Mouse (Mus musculus) liver, embryonic 11.5 days (tissue): ENCODE data around the gene Siglecg. TPM values are rescaled to one million over a fixed set of nuclear protein-coding genes. Genes with fewer than 3 reads are reported as not detected.

Source experiments
- ATAC-seq: fragments of 200-750 bp; cut with Nextera tagmentation; replicated peaks from 2 replicates; pipeline ENCODE4 v1.8.0; 2017; ENCODE audit warnings: moderate number of reproducible peaks, mild to moderate bottlenecking, moderate TSS enrichment, moderate library complexity; ENCODE audit not compliant: low FRiP score
- DNase-seq: peaks from one replicate; pipeline ENCODE4 v3.0.0-alpha.2; 2017; ENCODE audit warnings: low spot score
- H3K27ac ChIP-seq: fragments of 300-500 bp; sonication (generic); 2 replicates; pipeline ENCODE4 v1.5.1; 2014; ENCODE audit warnings: mild to moderate bottlenecking, low read depth, low read length, control low read depth
- H3K27me3 ChIP-seq: fragments of 300-500 bp; sonication (generic); replicated peaks from 2 replicates; pipeline ENCODE4 v1.6.1; 2014; ENCODE audit warnings: low read length, mixed read lengths; ENCODE audit not compliant: control insufficient read depth, insufficient read depth
- H3K36me3 ChIP-seq: fragments of 300-500 bp; sonication (generic); 2 replicates; pipeline ENCODE4 v1.6.1; 2014; ENCODE audit warnings: mild to moderate bottlenecking, low read length, moderate library complexity, mixed read lengths; ENCODE audit not compliant: control insufficient read depth, insufficient read depth
- H3K4me1 ChIP-seq: fragments of 300-500 bp; sonication (generic); replicated peaks from 2 replicates; pipeline ENCODE4 v1.6.1; 2014; ENCODE audit warnings: low read length, mixed read lengths; ENCODE audit not compliant: control insufficient read depth, insufficient read depth
- H3K4me2 ChIP-seq: fragments of 300-500 bp; sonication (generic); 2 replicates; pipeline ENCODE4 v1.6.1; 2014; ENCODE audit warnings: mild to moderate bottlenecking, control low read depth, moderate library complexity
- H3K4me3 ChIP-seq: fragments of 300-500 bp; sonication (generic); 2 replicates; pipeline ENCODE4 v1.5.1; 2014; ENCODE audit warnings: low read depth, low read length, control low read depth
- H3K9ac ChIP-seq: fragments of 300-500 bp; sonication (generic); 2 replicates; pipeline ENCODE4 v1.6.1; 2014; ENCODE audit warnings: low read depth, low read length, control low read depth
- H3K9me3 ChIP-seq: fragments of 300-500 bp; sonication (generic); 2 replicates; pipeline ENCODE4 v1.6.1; 2016; ENCODE audit warnings: low read length, inconsistent platforms, mixed read lengths; ENCODE audit not compliant: control insufficient read depth
- WGBS: fragments of 180-500 bp; shearing (Covaris S2); extraction: QIAGEN DNeasy Blood & Tissue Kit; methylation state at CpG from one replicate; pipeline ENCODE4 v1.1.7; 2014; 5-methylcytosine and 5-hydroxymethylcytosine counted together
- polyA plus RNA-seq: library from polyadenylated mRNA; unstranded; fragments of >200 nt; fragmentation: Nextera tagmentation; extraction: Ambion mirVana; gene quantifications from 2 replicates; pipeline ENCODE4 v1.2.1, GENCODE M21; 2014

The Siglecg gene
- polyA plus RNA-seq = 0.34 and 0.47 TPM in 2 replicates

DNA sequence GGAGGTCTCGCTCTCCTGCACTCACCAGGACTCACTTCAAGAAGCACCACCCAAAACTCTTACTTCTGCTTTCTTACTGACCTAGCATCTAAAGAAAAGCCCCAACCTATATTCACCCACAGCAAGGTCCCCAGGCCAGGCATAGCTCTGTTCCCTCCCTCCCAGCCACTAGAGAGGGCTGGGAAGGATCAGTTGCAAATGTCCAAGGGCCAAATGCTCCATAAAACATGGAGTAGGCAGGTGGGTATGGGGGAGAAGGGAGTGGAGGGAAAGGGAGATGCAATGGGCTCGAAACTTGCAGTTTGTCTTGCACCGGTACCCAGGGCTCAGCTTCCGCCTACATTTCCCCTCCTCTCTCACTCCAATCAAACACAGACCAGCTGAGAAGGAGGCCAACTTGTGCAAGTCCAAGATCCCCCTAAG lies at the start of gene Siglecg:
Siglecg (plus strand) TSS at position 74 of the 423 bp plus-strand sequence.
- DNase-seq = no peak
- Histone ChIP-seq H3K27ac (no peak within 1 kb of the TSS), H3K9ac (no peak within 1 kb of the TSS), H3K9me3 (no peaks in the 10 kb centered on the region), H3K27me3 (no peaks in the 10 kb centered on the region), H3K4me3 (no peak within 1 kb of the TSS), H3K4me2 (no peak within 1 kb of the TSS), H3K4me1 (no peaks in the 10 kb centered on the region), H3K36me3 (no peaks in the 10 kb centered on the region)
- no peak for ATAC-seq
- WGBS = 71% methylated on average over 4 of the region's 4 CpGs

DNA sequence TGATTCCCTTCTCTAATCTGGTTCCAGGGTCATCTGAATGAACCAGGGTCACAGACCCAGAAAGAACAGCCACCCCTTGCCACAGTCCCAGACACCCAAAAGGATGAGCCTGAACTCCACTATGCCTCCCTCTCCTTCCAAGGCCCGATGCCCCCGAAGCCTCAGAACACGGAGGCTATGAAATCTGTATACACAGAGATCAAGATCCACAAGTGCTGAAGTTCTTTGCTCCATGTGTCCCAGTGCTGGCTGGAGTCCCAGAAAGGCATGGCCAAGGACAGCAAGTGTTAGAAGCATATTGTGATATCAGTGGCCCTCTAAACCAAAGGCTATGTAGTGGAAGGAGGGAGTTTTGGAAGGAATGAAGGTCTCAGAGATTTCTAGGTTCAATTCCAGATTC lies 49.4 kb upstream of the Siglecg start:
- H3K27ac ChIP-seq = no peak overlapping the region
- H3K4me1 ChIP-seq = peaks cover 10% of the 10 kb centered on the region
- no peaks in the 10 kb centered on the region for H3K9me3 ChIP-seq
- H3K4me2 ChIP-seq = no peak overlapping the region
- H3K36me3 ChIP-seq = no peaks in the 10 kb centered on the region
- 88% methylated on average over 3 of the region's 3 CpGs for WGBS
- no peaks in the 10 kb centered on the region for H3K27me3 ChIP-seq
- no peak overlapping the region for H3K9ac ChIP-seq
- DNase-seq = no peak
- H3K4me3 ChIP-seq = no peak overlapping the region
- no peak for ATAC-seq

DNA sequence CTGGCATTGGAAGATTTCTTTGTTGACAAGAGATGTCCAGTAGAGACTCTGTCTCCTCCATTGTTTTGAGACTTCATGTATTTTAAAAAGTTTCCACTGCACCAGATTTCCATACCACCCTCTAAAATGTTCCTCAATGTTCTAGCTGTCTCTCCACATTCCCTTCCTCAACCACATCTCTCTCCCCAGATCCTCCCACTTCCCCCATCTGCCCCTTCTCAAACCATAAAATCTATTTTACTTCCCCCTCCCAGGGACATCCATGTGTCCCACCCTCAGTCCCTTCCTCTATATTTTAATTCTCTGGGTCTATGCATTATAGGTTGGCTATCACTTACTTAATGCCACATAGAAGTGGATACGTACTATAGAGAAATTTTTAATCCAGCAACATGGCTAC lies 46.6 kb upstream of the Siglecg start:
- Histone ChIP-seq H3K4me2 (no peak overlapping the region), H3K9ac (no peak overlapping the region), H3K9me3 (no peaks in the 10 kb centered on the region), H3K4me1 (no peaks in the 10 kb centered on the region), H3K27me3 (no peaks in the 10 kb centered on the region), H3K27ac (no peak overlapping the region), H3K36me3 (no peaks in the 10 kb centered on the region), H3K4me3 (no peak overlapping the region)
- ATAC-seq (no peak), DNase-seq (no peak)
- WGBS = 90% methylated on average over 1 of the region's 1 CpGs

GRCm38 (mm10) chr7:43362021-43362420 lies 46.0 kb upstream of the Siglecg start:
- WGBS = 67% methylated on average over 4 of the region's 4 CpGs
- Histone ChIP-seq H3K9ac (no peak overlapping the region), H3K4me2 (no peak overlapping the region), H3K36me3 (no peaks in the 10 kb centered on the region), H3K4me1 (no peaks in the 10 kb centered on the region), H3K27me3 (no peaks in the 10 kb centered on the region), H3K4me3 (no peak overlapping the region), H3K9me3 (no peaks in the 10 kb centered on the region), H3K27ac (no peak overlapping the region)
- DNase-seq (no peak), ATAC-seq (no peak)

DNA sequence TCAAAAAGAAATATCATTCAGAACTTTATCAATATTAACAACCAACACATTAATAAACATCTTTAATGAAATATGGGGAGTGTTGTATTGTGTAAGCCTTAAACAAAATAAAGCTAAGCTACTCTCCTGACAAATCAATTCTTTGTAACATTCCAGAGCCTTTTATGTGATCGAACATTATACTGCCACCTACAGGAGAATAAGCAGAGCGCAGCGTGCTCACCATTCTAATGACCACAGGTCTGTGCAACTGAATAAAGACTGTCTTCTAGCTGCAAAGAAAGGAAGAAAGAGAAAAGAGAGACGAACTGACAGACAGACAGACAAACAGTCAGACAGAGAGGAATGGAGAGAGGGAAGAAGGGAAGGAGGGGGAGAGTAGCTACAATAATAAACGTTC lies 29.8 kb upstream of the Siglecg start:
- Histone ChIP-seq H3K27me3 (no peaks in the 10 kb centered on the region), H3K9ac (no peak overlapping the region), H3K4me2 (no peak overlapping the region), H3K4me3 (no peak overlapping the region), H3K9me3 (no peaks in the 10 kb centered on the region), H3K36me3 (no peaks in the 10 kb centered on the region), H3K27ac (no peak overlapping the region), H3K4me1 (no peaks in the 10 kb centered on the region)
- ATAC-seq (no peak), DNase-seq (no peak)
- 17% methylated on average over 5 of the region's 5 CpGs for WGBS

GRCm38 (mm10) chr7:43392349-43393121 lies 15.5 kb upstream of the Siglecg start:
- Histone ChIP-seq H3K4me1 (no peaks in the 10 kb centered on the region), H3K27ac (no peak overlapping the region), H3K27me3 (no peaks in the 10 kb centered on the region), H3K9ac (no peak overlapping the region), H3K4me2 (no peak overlapping the region), H3K4me3 (no peak overlapping the region), H3K36me3 (no peaks in the 10 kb centered on the region), H3K9me3 (no peaks in the 10 kb centered on the region)
- 56% methylated on average over 8 of the region's 8 CpGs for WGBS
- no peak for DNase-seq
- ATAC-seq = no peak

DNA sequence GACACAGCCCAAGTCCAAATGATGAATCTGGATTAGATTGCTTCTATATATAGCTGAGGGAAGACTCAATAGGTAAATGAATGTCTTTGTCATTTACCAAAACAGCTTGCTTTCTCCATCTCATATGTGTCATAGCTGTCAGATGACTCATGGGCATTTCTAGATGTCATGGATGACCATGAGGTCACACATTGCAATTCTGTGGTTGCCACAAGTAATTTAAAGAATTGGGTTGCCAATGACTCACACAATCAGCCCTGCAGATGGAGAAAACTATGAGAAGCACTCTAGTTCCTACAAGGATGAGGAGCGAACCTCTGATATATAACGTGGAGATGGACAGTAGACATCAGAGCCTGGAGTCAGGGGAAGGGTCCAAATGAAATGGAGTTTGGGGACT lies 8.5 kb upstream of the Siglecg start:
- ATAC-seq (no peak), DNase-seq (no peak)
- no peaks in the 10 kb centered on the region for H3K27me3 ChIP-seq
- no peak overlapping the region for H3K4me3 ChIP-seq
- H3K36me3 ChIP-seq = no peaks in the 10 kb centered on the region
- H3K9me3 ChIP-seq = no peaks in the 10 kb centered on the region
- no peak overlapping the region for H3K4me2 ChIP-seq
- 86% methylated on average over 2 of the region's 2 CpGs for WGBS
- no peak overlapping the region for H3K27ac ChIP-seq
- no peaks in the 10 kb centered on the region for H3K4me1 ChIP-seq
- H3K9ac ChIP-seq = no peak overlapping the region

GRCm38 (mm10) chr7:43402718-43403117 lies 5.3 kb upstream of the Siglecg start:
- Histone ChIP-seq H3K27ac (no peak overlapping the region), H3K9me3 (no peaks in the 10 kb centered on the region), H3K4me2 (no peak overlapping the region), H3K36me3 (no peaks in the 10 kb centered on the region), H3K4me1 (no peaks in the 10 kb centered on the region), H3K4me3 (no peak overlapping the region), H3K27me3 (no peaks in the 10 kb centered on the region), H3K9ac (no peak overlapping the region)
- no peak for ATAC-seq
- 24% methylated on average over 2 of the region's 2 CpGs for WGBS
- no peak for DNase-seq

DNA sequence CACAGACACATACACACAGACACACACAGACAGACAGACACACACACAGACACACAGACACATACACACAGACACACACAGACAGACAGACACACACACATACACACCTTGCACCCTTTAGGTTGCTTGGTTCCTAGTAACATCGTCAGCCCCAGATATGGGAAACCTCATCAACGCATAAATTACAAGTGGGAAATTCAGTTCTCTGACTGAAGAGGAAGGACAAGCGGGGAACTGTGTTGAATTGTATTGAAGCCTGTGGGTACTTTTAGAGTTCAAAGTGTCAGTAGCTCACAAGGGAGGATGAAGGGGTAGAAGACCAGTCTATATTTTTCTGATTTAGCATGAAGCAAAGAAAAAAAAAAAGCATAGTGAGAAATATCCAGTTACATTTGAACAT lies 431 bp upstream of the Siglecg start:
- H3K4me3 ChIP-seq = no peak overlapping the region
- no peak overlapping the region for H3K4me2 ChIP-seq
- H3K27ac ChIP-seq = no peak overlapping the region
- H3K9ac ChIP-seq = no peak overlapping the region
- H3K27me3 ChIP-seq = no peaks in the 10 kb centered on the region
- no peak for DNase-seq
- 68% methylated on average over 3 of the region's 3 CpGs for WGBS
- no peak for ATAC-seq
- no peaks in the 10 kb centered on the region for H3K36me3 ChIP-seq
- no peaks in the 10 kb centered on the region for H3K4me1 ChIP-seq
- H3K9me3 ChIP-seq = no peaks in the 10 kb centered on the region
